Mouse (Mus musculus): ENCODE data around the gene Hfe2. TPM values are rescaled to one million over a fixed set of nuclear protein-coding genes. Genes with fewer than 3 reads are reported as not detected.

Gene Hfe2
- polyA plus RNA-seq, 1 experiment from 2014 or later, result 8.7 TPM

GRCm38 (mm10) chr3:96571896-96572698 is 47.1 kb downstream of the Hfe2 start:
- Histone ChIP-seq H3K9me3 (no peaks in the 10 kb centered on the region), H3K36me3 (no peaks in the 10 kb centered on the region), H3K4me1 (peaks cover 18% of the 10 kb centered on the region), H3K27me3 (no peaks in the 10 kb centered on the region), H3K27ac (no peak overlapping the region), H3K9ac (no peak overlapping the region), H3K4me2 (no peak overlapping the region), H3K4me3 (no peak overlapping the region)
- 76% methylated on average over 16 of the region's 16 CpGs for WGBS
- no peak for ATAC-seq (ENCODE audit: insufficient number of reproducible peaks, low FRiP score, low TSS enrichment, low read depth)

GRCm38 (mm10) chr3:96573611-96574511 is 48.9 kb downstream of the Hfe2 start:
- Histone ChIP-seq H3K4me1 (peaks cover 25% of the 10 kb centered on the region), H3K4me2 (no peak overlapping the region), H3K9me3 (no peaks in the 10 kb centered on the region), H3K36me3 (0 out of 2 replicates have a peak, but pooled peaks cover 4% of the 10 kb centered on the region), H3K9ac (peak overlapping the region; percentile 1; the same call in 1 of the 2 replicates), H3K27ac (no peak overlapping the region), H3K27me3 (no peaks in the 10 kb centered on the region), H3K4me3 (no peak overlapping the region)
- 75% methylated on average over 19 of the region's 19 CpGs for WGBS
- ATAC-seq (ENCODE audit: insufficient number of reproducible peaks, low FRiP score, low TSS enrichment, low read depth), result no peak

GRCm38 (mm10) chr3:96575272-96575984 is 50.5 kb downstream of the Hfe2 start:
- Histone ChIP-seq H3K4me2 (no peak overlapping the region), H3K9ac (no peak overlapping the region), H3K4me1 (peaks cover 34% of the 10 kb centered on the region), H3K27me3 (no peaks in the 10 kb centered on the region), H3K4me3 (no peak overlapping the region), H3K27ac (peak overlapping the region; percentile 89), H3K36me3 (0 out of 2 replicates have a peak, but pooled peaks cover 6% of the 10 kb centered on the region), H3K9me3 (no peaks in the 10 kb centered on the region)
- no peak for ATAC-seq (ENCODE audit: insufficient number of reproducible peaks, low FRiP score, low TSS enrichment, low read depth)
- WGBS, result 86% methylated on average over 8 of the region's 8 CpGs

GRCm38 (mm10) chr3:96576005-96576658 is 51.2 kb downstream of the Hfe2 start:
- 37% methylated on average over 14 of the region's 14 CpGs for WGBS
- no peaks in the 10 kb centered on the region for H3K9me3 ChIP-seq
- H3K27ac ChIP-seq, result peak overlapping the region; percentile 89
- no peaks in the 10 kb centered on the region for H3K27me3 ChIP-seq
- peak; percentile 16; the same call in 1 of the 2 replicates for ATAC-seq (ENCODE audit: insufficient number of reproducible peaks, low FRiP score, low TSS enrichment, low read depth)
- peak overlapping the region; percentile 19 for H3K4me3 ChIP-seq
- H3K9ac ChIP-seq, result no peak overlapping the region
- peak overlapping the region; percentile 39 for H3K4me2 ChIP-seq
- peaks cover 35% of the 10 kb centered on the region for H3K4me1 ChIP-seq
- H3K36me3 ChIP-seq, result 0 out of 2 replicates have a peak, but pooled peaks cover 6% of the 10 kb centered on the region

- Histone ChIP-seq H3K4me2 (peak within 1 kb of the TSS; percentile 39), H3K27ac (peak within 1 kb of the TSS; percentile 89), H3K36me3 (0 out of 2 replicates have a peak, but pooled peaks cover 6% of the 10 kb centered on the region), H3K4me1 (peaks cover 35% of the 10 kb centered on the region), H3K9me3 (no peaks in the 10 kb centered on the region), H3K27me3 (no peaks in the 10 kb centered on the region), H3K9ac (no peak within 1 kb of the TSS), H3K4me3 (peak within 1 kb of the TSS; percentile 19)
- WGBS, result 23% methylated on average over 17 of the region's 17 CpGs
- ATAC-seq (ENCODE audit: insufficient number of reproducible peaks, low FRiP score, low TSS enrichment, low read depth), result peak; percentile 83
These were observed 51.9 kb downstream of the Hfe2 start, which contains the start of gene Gm16253 for GRCm38 (mm10) chr3:96576690-96577541. Gene Gm16253, plus strand, starts transcription at chr3:96576984.

GRCm38 (mm10) chr3:96577566-96577965 is 52.6 kb downstream of the Hfe2 start:
- H3K27me3 ChIP-seq, result no peaks in the 10 kb centered on the region
- H3K9ac ChIP-seq, result no peak overlapping the region
- H3K9me3 ChIP-seq, result no peaks in the 10 kb centered on the region
- 0 out of 2 replicates have a peak, but pooled peaks cover 6% of the 10 kb centered on the region for H3K36me3 ChIP-seq
- no peak overlapping the region for H3K4me2 ChIP-seq
- no peak overlapping the region; the same call in 1 of the 2 replicates for H3K4me3 ChIP-seq
- H3K4me1 ChIP-seq, result peaks cover 35% of the 10 kb centered on the region
- ATAC-seq (ENCODE audit: insufficient number of reproducible peaks, low FRiP score, low TSS enrichment, low read depth), result no peak
- peak overlapping the region; percentile 89 for H3K27ac ChIP-seq
- WGBS, result 68% methylated on average over 4 of the region's 4 CpGs

Other genes starting within 250 kb of the Hfe2 start
- gene Fcgr1, start 231.2 kb upstream of the Hfe2 start, polyA plus RNA-seq (2015; fragmentation: Nextera tagmentation; extraction: Ambion mirVana), result 2.6 and 3.5 TPM in 2 replicates
- gene BC107364, start 72.9 kb upstream of the Hfe2 start, polyA plus RNA-seq (2015; fragmentation: Nextera tagmentation; extraction: Ambion mirVana), result 0.22 and 0.55 TPM in 2 replicates
- gene Txnip, start 32.8 kb downstream of the Hfe2 start, polyA plus RNA-seq (2015; fragmentation: Nextera tagmentation; extraction: Ambion mirVana), result 151 and 157 TPM in 2 replicates
- gene Gm16253, start 51.8 kb downstream of the Hfe2 start, polyA plus RNA-seq (2015; fragmentation: Nextera tagmentation; extraction: Ambion mirVana), result 0.82 and 1.2 TPM in 2 replicates
- gene Polr3gl, start 69.0 kb downstream of the Hfe2 start, polyA plus RNA-seq (2015; fragmentation: Nextera tagmentation; extraction: Ambion mirVana), result 38.9 and 42.0 TPM in 2 replicates
- gene Ankrd34a, start 71.5 kb downstream of the Hfe2 start, polyA plus RNA-seq (2015; fragmentation: Nextera tagmentation; extraction: Ambion mirVana), result 1.9 and 2.7 TPM in 2 replicates
- gene Lix1l, start 76.0 kb downstream of the Hfe2 start, polyA plus RNA-seq (2015; fragmentation: Nextera tagmentation; extraction: Ambion mirVana), result 7.7 and 9.4 TPM in 2 replicates
- 102 and 120 TPM in 2 replicates for gene Rbm8a, start 104.8 kb downstream of the Hfe2 start, polyA plus RNA-seq (2015; fragmentation: Nextera tagmentation; extraction: Ambion mirVana)
- gene Pex11b, start 110.2 kb downstream of the Hfe2 start, polyA plus RNA-seq (2015; fragmentation: Nextera tagmentation; extraction: Ambion mirVana), result 56.6 and 57.5 TPM in 2 replicates
- 0.29 and 0.37 TPM in 2 replicates for gene Gm42957, start 110.3 kb downstream of the Hfe2 start, polyA plus RNA-seq (2015; fragmentation: Nextera tagmentation; extraction: Ambion mirVana)
- gene Itga10, start 120.4 kb downstream of the Hfe2 start, polyA plus RNA-seq (2015; fragmentation: Nextera tagmentation; extraction: Ambion mirVana), result 4.9 and 5.7 TPM in 2 replicates
- 11.4 and 12.8 TPM in 2 replicates for gene Ankrd35, start 145.0 kb downstream of the Hfe2 start, polyA plus RNA-seq (2015; fragmentation: Nextera tagmentation; extraction: Ambion mirVana)
- gene Pias3, start 171.2 kb downstream of the Hfe2 start, polyA plus RNA-seq (2015; fragmentation: Nextera tagmentation; extraction: Ambion mirVana), result 65.2 and 66.5 TPM in 2 replicates
- gene Nudt17, start 183.4 kb downstream of the Hfe2 start, polyA plus RNA-seq (2015; fragmentation: Nextera tagmentation; extraction: Ambion mirVana), result 16.8 and 17.9 TPM in 2 replicates
- gene Polr3c, start 202.5 kb downstream of the Hfe2 start, polyA plus RNA-seq (2015; fragmentation: Nextera tagmentation; extraction: Ambion mirVana), result 28.0 and 29.7 TPM in 2 replicates
- 37.8 and 37.9 TPM in 2 replicates for gene Rnf115, start 202.5 kb downstream of the Hfe2 start, polyA plus RNA-seq (2015; fragmentation: Nextera tagmentation; extraction: Ambion mirVana)